Comparison of ENCODE assay signal across 8 mouse cellular contexts in the genomic region with DNA sequence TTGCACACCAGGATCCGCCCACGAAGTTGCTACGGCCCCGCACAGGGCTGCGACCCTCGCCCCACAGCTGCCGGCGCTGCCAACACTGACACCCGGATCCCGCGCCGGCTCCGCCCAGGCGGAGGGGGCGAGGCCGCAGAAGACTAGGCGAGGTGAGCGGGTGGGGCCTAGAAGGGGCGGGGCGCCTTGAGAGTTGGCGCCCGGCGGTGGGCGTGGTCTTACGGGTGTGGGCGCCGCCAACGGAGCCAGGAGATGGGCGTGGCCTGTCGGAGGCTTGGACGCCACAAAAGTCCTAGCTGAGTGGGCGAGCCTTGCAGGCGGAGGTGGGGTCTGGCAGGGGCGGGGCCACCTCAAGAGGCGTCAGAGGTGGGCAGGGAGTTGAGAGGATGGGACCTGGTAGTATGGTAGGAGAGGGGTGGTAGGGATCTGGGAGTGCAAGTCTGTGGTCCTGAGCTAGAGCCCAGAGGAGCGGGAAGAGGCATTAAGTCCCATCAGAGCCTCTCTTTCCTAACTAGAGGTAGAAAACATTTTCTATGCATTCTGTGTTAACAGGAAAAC. TPM values are rescaled to one million over a fixed set of nuclear protein-coding genes. Genes with fewer than 3 reads are reported as not detected.
DNase-seq lines count a peak whose midpoint lies in the region; ATAC-seq and TF ChIP-seq lines count a peak whose summit lies in the region.

Rab3d (minus strand) TSS at position 158 of the 558 bp plus-strand sequence.

- WGBS in embryonic facial prominence, embryonic 14.5 days, result 0% methylated on average over 20 of the region's 36 CpGs
- WGBS in limb, embryonic 14.5 days, result under 1% methylated on average over 32 of the region's 36 CpGs
- under 1% methylated on average over 36 of the region's 36 CpGs for WGBS in midbrain, postnatal 0 days

- H3K4me1 ChIP-seq in embryonic facial prominence, embryonic 14.5 days (ENCODE audit: control insufficient read depth, insufficient read depth, low read length), result no peaks in the 10 kb centered on the region
- H3K4me1 ChIP-seq in limb, embryonic 14.5 days (ENCODE audit: control insufficient read depth, insufficient read depth, low read length), result no peaks in the 10 kb centered on the region
- H3K4me1 ChIP-seq in midbrain, postnatal 0 days (ENCODE audit: insufficient read depth, low read length), result no peaks in the 10 kb centered on the region

- H3K27me3 ChIP-seq in embryonic facial prominence, embryonic 14.5 days (replicated peaks; ENCODE audit: control insufficient read depth, insufficient read depth, low read length), result peaks cover 9% of the 10 kb centered on the region
- H3K27me3 ChIP-seq in limb, embryonic 14.5 days (ENCODE audit: control insufficient read depth, insufficient read depth, low read length), result no peaks in the 10 kb centered on the region
- no peaks in the 10 kb centered on the region for H3K27me3 ChIP-seq in midbrain, postnatal 0 days (ENCODE audit: insufficient read depth, low read length)

- peak within 1 kb of the TSS; percentile 86 for H3K4me2 ChIP-seq in embryonic facial prominence, embryonic 14.5 days (ENCODE audit: low read depth, low read length)
- peak within 1 kb of the TSS; percentile 97 for H3K4me2 ChIP-seq in limb, embryonic 14.5 days (replicated peaks; ENCODE audit: low read depth, low read length, severe bottlenecking)
- H3K4me2 ChIP-seq in midbrain, postnatal 0 days (ENCODE audit: low read depth, low read length, poor library complexity, severe bottlenecking), result peak within 1 kb of the TSS; percentile 81

- peak; percentile 97 for ATAC-seq in embryonic facial prominence, embryonic 14.5 days (ENCODE audit: low read depth)
- ATAC-seq in limb, embryonic 14.5 days (ENCODE audit: low FRiP score, low read depth), result peak; percentile 93
- ATAC-seq in midbrain, postnatal 0 days (ENCODE audit: low FRiP score), result peak; percentile 86

- 0 out of 2 replicates have a peak, but pooled peaks have one; percentile 16 for TF ChIP-seq POLR2A in limb, embryonic 14.5 days (IDR thresholded peaks at IDR 0.05; ENCODE audit: borderline replicate concordance, extremely low read depth, insufficient read depth, insufficient read length)

- no peak within 1 kb of the TSS for H3K27ac ChIP-seq in embryonic facial prominence, embryonic 14.5 days (replicated peaks; ENCODE audit: low read depth, low read length)
- peak within 1 kb of the TSS; percentile 33; the same call in 1 of the 2 replicates for H3K27ac ChIP-seq in limb, embryonic 14.5 days (replicated peaks; ENCODE audit: low read depth, low read length)
- peak within 1 kb of the TSS; percentile 27 for H3K27ac ChIP-seq in midbrain, postnatal 0 days (ENCODE audit: low read depth, low read length)

- DNase-seq in 3T3-L1 (ENCODE audit: low read depth, low spot score), result peak; percentile 85
- DNase-seq in adrenal gland, postnatal 4 days (ENCODE audit: low spot score in 2 of 2), result peak; percentile 87 to 91
- DNase-seq in embryonic facial prominence, embryonic 14.5 days (ENCODE audit: low spot score), result peak; percentile 98
- DNase-seq in heart, adult 8-10 months (ENCODE audit: low spot score), result peak; percentile 93
- DNase-seq in kidney, adult 9 months, result peak; percentile 98
- DNase-seq in limb, embryonic 14.5 days (ENCODE audit: low spot score), result peak; percentile 95
- peak; percentile 95 for DNase-seq in midbrain, postnatal 0 days (ENCODE audit: low spot score)
- peak; percentile 92 to 93 for DNase-seq in spleen, postnatal 14 days (ENCODE audit: low spot score in 2 of 2)

- H3K9ac ChIP-seq in embryonic facial prominence, embryonic 14.5 days (ENCODE audit: low read depth, low read length), result peak within 1 kb of the TSS; percentile 62
- H3K9ac ChIP-seq in limb, embryonic 14.5 days (ENCODE audit: low read depth, low read length, severe bottlenecking), result peak within 1 kb of the TSS; percentile 62
- peak within 1 kb of the TSS; percentile 73 for H3K9ac ChIP-seq in midbrain, postnatal 0 days (replicated peaks; ENCODE audit: low read length, poor library complexity, severe bottlenecking)

- no peak for TF ChIP-seq CTCF in midbrain, postnatal 0 days (IDR thresholded peaks at IDR 0.05)

- H3K9me3 ChIP-seq in embryonic facial prominence, embryonic 14.5 days (ENCODE audit: control insufficient read depth, low read length), result no peaks in the 10 kb centered on the region
- no peaks in the 10 kb centered on the region for H3K9me3 ChIP-seq in limb, embryonic 14.5 days (ENCODE audit: control insufficient read depth, low read length)
- no peaks in the 10 kb centered on the region for H3K9me3 ChIP-seq in midbrain, postnatal 0 days (ENCODE audit: low read length)

- H3K36me3 ChIP-seq in embryonic facial prominence, embryonic 14.5 days (ENCODE audit: control insufficient read depth, insufficient read depth, low read length), result no peaks in the 10 kb centered on the region
- no peaks in the 10 kb centered on the region for H3K36me3 ChIP-seq in limb, embryonic 14.5 days (ENCODE audit: control insufficient read depth, insufficient read depth, low read length)
- H3K36me3 ChIP-seq in midbrain, postnatal 0 days (ENCODE audit: insufficient read depth, low read length), result 0 out of 2 replicates have a peak, but pooled peaks cover 7% of the 10 kb centered on the region

- peak within 1 kb of the TSS; percentile 60 for H3K4me3 ChIP-seq in embryonic facial prominence, embryonic 14.5 days (ENCODE audit: low read depth, low read length)
- H3K4me3 ChIP-seq in limb, embryonic 14.5 days (replicated peaks; ENCODE audit: low read length), result peak within 1 kb of the TSS; percentile 61
- peak within 1 kb of the TSS; percentile 68 for H3K4me3 ChIP-seq in midbrain, postnatal 0 days (ENCODE audit: low read depth, low read length)

RNA-seq across cellular contexts. Expression of gene Rab3d, which starts in this region (rescaled TPM):
- total RNA-seq in adrenal gland, postnatal 4 days (2021), result 10 to 100 TPM; 55.5 to 60.2 TPM
- polyA plus RNA-seq in embryonic facial prominence, embryonic 14.5 days (2014; fragmentation: Nextera tagmentation; extraction: Ambion mirVana), result 21.6 and 25.3 TPM in 2 replicates
- total RNA-seq in heart, adult 8-10 months (2022), result 10 to 100 TPM; 13.2 to 16.4 (median 15.4) TPM
- 30.1 and 30.7 TPM in 2 replicates for polyA plus RNA-seq in limb, embryonic 14.5 days (2012; rRNA removed)
- polyA plus RNA-seq in limb, embryonic 14.5 days (2014; fragmentation: Nextera tagmentation; extraction: Ambion mirVana), result 32.5 and 36.3 TPM in 2 replicates
- total RNA-seq in midbrain, postnatal 0 days (2014; rRNA removed), result 15.9 and 26.0 TPM in 2 replicates
- polyA plus RNA-seq in midbrain, postnatal 0 days (2015; fragmentation: Nextera tagmentation; extraction: Ambion mirVana), result 17.4 and 18.1 TPM in 2 replicates
